Mouse (Mus musculus) frontal cortex, adult (tissue): Measurements from ENCODE around the gene Casq1.

ENCODE experiments used
- ATAC-seq: cut with Nextera tagmentation; 2 replicates; pipeline ENCODE4 v1.9.2; 2017; ENCODE audit warnings: mild to moderate bottlenecking, moderate library complexity, mixed read lengths; ENCODE audit not compliant: low TSS enrichment

Gene Casq1

GRCm38 (mm10) chr1:172206141-172206917 is 13.3 kb downstream of the Casq1 start, which contains the start of gene Pea15a:
Gene Pea15a, minus strand, starts transcription at chr1:172206804.
- ATAC-seq: peak; percentile 36

- peak; percentile 25 for ATAC-seq
Measured at GRCm38 (mm10) chr1:172205741-172206087, 14.0 kb downstream of the Casq1 start.

- ATAC-seq: no peak
Measured at GRCm38 (mm10) chr1:172204814-172205740, 14.6 kb downstream of the Casq1 start.

- no peak for ATAC-seq
Measured at GRCm38 (mm10) chr1:172204033-172204813, 15.4 kb downstream of the Casq1 start.

- ATAC-seq: no peak
Measured at GRCm38 (mm10) chr1:172203566-172203965, 16.1 kb downstream of the Casq1 start.

GRCm38 (mm10) chr1:172202894-172203522 is 16.7 kb downstream of the Casq1 start:
- ATAC-seq: 0 out of 2 replicates have a peak, but pooled peaks have one; percentile 0

- ATAC-seq: peak; percentile 12
Measured at GRCm38 (mm10) chr1:172201967-172202880, 17.4 kb downstream of the Casq1 start.

GRCm38 (mm10) chr1:172200871-172201447 is 18.7 kb downstream of the Casq1 start:
- ATAC-seq: no peak; the same call in 1 of the 2 replicates

- no peak for ATAC-seq
Measured at GRCm38 (mm10) chr1:172200161-172200560, 19.5 kb downstream of the Casq1 start.

- no peak for ATAC-seq
Measured at GRCm38 (mm10) chr1:172198996-172199395, 20.7 kb downstream of the Casq1 start.

GRCm38 (mm10) chr1:172198316-172198715 is 21.4 kb downstream of the Casq1 start:
- ATAC-seq: no peak

GRCm38 (mm10) chr1:172197851-172198250 is 21.8 kb downstream of the Casq1 start:
- ATAC-seq: no peak

GRCm38 (mm10) chr1:172197146-172197545 is 22.5 kb downstream of the Casq1 start:
- no peak for ATAC-seq

GRCm38 (mm10) chr1:172194435-172194834 is 25.2 kb downstream of the Casq1 start:
- no peak for ATAC-seq

GRCm38 (mm10) chr1:172192217-172192616 is 27.5 kb downstream of the Casq1 start:
- no peak for ATAC-seq

GRCm38 (mm10) chr1:172191578-172191977 is 28.1 kb downstream of the Casq1 start:
- ATAC-seq: peak; percentile 49

GRCm38 (mm10) chr1:172188891-172189290 is 30.8 kb downstream of the Casq1 start:
- ATAC-seq: no peak

GRCm38 (mm10) chr1:172186401-172187289 is 33.0 kb downstream of the Casq1 start:
- ATAC-seq: no peak

GRCm38 (mm10) chr1:172183915-172184314 is 35.8 kb downstream of the Casq1 start:
- ATAC-seq: no peak
